Mouse (Mus musculus): ENCODE results near the gene 1700093K21Rik.

DNA sequence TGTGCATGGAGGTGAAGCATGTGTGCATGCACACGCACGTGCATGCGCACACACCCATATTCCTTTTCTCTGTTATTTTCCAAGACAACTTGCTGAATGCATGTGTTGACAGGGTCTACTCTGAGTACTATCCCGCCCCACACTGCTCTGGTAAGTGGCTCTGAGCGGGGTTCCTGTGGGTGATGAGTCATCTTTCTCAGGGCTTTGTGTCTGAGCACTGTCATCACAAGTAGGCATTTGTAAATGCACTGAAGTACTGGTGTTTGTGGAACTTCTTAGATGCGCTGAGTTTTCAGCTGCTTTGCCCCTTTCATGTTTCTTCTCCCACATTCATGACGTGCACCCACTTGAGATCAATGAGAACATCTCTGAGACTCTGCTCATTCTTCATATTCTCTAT lies 49.2 kb upstream of the 1700093K21Rik start:
- TF ChIP-seq GATA1 (IDR thresholded peaks at IDR 0.05; ENCODE audit: borderline replicate concordance, low read length), result no peak
- TF ChIP-seq FLI1 (IDR thresholded peaks at IDR 0.05; ENCODE audit: low read length), result no peak

Data from megakaryocyte, embryonic 14.5 days (primary cell).